Mouse (Mus musculus) heart, postnatal 14 days (tissue): Measurements from ENCODE around the gene Scnn1a. TPM values are rescaled to one million over a fixed set of nuclear protein-coding genes. Genes with fewer than 3 reads are reported as not detected.

Source experiments
- DNase-seq, 2 experiments: peaks; one replicate each; pipeline ENCODE4 v3.0.0; 2021 to 2022
- intact Hi-C: fragments of 180-260 bp; cut with DNase I; formaldehyde crosslinking; loops from one replicate; pipeline ENCODE4 v1.15.1; 2025
- total RNA-seq, 2 experiments: library from RNA; stranded (reverse); gene quantifications; 2 replicates each; pipeline ENCODE4 v1.2.3; 2021

Gene Scnn1a
- total RNA-seq, 2 experiments from 2014 or later: 1.00 to 1.1 TPM

DNA sequence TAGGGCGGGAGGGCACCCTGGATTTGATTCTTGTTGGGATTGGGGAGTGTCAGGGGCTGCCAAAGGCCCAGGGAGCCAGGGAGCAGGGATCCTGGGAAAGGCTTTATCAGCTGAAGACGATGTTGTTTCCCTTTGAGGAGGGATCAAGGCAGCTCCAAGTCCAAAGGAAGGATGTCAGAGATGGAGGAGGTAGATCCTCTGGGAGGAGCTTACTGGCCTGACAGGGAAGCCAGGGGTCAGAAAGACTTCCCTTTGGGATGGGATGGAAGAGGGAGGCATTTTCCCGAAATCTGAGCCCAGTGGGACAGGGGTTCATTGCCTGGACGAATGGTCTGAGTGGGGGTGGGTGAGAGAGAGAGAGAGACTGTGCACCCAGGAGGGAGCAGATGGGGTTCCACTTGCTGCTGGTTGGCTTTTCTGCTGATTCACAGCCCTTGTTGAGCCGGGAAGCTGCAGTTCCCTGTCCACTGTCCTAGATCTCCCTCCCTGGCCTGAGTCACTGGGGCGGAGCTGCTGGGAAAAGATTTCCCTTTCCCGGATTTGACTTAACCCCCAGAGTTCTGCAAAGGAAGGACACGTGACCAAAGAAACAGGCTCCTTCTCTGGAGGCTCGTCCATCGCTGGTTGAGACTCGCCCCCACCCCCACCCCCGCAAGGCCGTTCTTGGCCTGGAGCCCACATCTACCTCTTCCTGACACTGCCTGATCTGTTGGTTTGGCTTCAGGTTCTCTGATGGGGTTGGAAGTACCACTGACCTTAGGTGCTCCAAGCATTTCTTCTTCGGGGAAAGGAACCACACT, 34.1 kb downstream of the Scnn1a start:
- peak; percentile 73 to 75 for DNase-seq
- intact Hi-C loops: no loop called here

- intact Hi-C loops: no loop called here
- no peak for DNase-seq
Measured at GRCm38 (mm10) chr6:125355197-125355741, 34.8 kb downstream of the Scnn1a start.

DNA sequence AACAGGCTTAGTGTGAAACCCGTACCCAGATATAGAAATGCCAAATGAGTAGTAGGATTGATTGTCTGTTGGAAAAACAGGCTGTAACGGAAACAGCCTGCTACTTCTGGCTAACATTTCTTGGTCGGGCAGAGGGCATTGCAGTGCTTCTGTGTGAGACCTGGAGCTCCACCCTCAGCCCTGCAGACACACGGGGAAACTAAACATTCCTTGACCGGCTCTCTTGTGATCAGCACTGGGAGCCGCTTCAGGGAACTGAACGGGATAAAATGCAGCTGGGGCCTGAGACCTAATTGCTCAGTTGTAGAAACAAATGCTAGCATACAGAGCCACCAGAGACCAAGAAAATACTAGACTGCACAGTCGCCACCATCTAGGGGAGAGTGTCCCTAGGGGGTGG, 35.8 kb downstream of the Scnn1a start:
- no peak for DNase-seq
- intact Hi-C loops: no loop called here

- DNase-seq: no peak
- intact Hi-C loops: no loop called here
Measured at GRCm38 (mm10) chr6:125357334-125357733, 36.9 kb downstream of the Scnn1a start.

DNA sequence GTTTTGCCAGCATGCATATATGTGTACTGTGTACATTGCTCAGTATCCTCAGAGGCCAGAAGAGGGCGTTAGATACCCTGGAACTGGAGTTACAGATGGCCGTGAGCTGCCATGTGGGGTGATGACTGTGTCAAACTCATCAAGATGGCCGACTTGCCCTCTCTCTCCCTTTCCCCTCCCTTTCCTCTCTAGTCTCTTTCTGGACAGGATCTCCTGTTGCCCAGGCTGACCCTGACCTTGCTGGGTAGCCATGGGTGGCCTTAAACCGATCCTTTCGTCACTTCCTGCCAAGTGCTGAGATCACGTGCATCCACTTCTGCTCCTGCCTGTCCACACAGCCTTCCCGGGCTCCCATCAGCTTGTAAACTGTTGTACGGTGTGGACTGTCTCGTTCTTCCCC, 39.5 kb downstream of the Scnn1a start:
- intact Hi-C loops: loop anchor here (5.0 kb wide), 1 partner anchor 143 kb away; the partner anchor contains the start of gene Vamp1
- DNase-seq: no peak

DNA sequence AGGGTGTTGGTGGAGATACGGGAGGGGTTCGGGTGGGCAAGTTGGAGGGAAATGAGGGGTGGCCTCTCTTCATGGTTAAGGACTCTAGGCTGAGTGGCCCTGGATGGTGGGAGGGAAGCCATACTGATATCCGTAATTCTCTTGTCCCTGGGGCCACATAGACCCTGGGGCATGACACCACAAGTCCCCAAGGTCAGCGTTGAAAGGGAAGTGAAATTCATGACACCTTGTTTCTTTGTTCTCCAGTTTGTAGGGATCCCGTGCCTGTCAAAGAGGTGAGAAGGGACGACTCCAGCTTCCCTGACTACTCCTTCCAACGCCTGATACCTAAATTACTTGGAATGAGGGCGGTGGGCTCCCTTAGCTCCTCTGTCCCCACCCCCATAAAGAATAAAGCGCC, 40.4 kb downstream of the Scnn1a start:
- intact Hi-C loops: loop anchor here (5.0 kb wide), 1 partner anchor 144 kb away; the partner anchor contains the start of gene Vamp1
- no peak for DNase-seq

- peak; percentile 50 to 56 for DNase-seq
- intact Hi-C loops: loop anchor here (2.0 to 5.0 kb wide), 2 partner anchors 31 to 144 kb away; partner anchors contain the start of gene Vamp1
Measured at GRCm38 (mm10) chr6:125361467-125362291, 41.2 kb downstream of the Scnn1a start.

DNA sequence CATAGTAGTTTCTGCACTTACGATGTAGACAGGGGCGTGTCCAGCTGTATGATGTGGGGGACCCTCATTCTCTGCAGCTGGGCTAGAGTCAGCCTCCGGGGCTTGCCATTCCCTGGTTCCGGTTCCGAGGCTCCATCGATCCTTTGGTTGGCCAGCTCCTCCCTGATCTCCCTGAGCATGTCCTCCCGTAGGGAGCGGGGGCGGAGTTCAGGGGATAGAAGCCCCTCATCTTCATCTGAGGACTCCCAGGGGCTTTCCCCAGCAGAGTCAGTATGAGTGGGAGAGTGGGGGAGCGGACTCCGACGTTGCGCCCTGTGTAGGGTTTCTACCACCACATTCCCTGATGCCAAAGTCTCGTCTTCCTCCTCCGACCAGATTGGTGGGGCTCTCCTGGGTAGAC, 42.6 kb downstream of the Scnn1a start:
- intact Hi-C loops: loop anchor here (2.0 to 5.0 kb wide), 2 partner anchors 32 to 146 kb away; partner anchors contain the start of gene Vamp1
- no peak for DNase-seq

DNA sequence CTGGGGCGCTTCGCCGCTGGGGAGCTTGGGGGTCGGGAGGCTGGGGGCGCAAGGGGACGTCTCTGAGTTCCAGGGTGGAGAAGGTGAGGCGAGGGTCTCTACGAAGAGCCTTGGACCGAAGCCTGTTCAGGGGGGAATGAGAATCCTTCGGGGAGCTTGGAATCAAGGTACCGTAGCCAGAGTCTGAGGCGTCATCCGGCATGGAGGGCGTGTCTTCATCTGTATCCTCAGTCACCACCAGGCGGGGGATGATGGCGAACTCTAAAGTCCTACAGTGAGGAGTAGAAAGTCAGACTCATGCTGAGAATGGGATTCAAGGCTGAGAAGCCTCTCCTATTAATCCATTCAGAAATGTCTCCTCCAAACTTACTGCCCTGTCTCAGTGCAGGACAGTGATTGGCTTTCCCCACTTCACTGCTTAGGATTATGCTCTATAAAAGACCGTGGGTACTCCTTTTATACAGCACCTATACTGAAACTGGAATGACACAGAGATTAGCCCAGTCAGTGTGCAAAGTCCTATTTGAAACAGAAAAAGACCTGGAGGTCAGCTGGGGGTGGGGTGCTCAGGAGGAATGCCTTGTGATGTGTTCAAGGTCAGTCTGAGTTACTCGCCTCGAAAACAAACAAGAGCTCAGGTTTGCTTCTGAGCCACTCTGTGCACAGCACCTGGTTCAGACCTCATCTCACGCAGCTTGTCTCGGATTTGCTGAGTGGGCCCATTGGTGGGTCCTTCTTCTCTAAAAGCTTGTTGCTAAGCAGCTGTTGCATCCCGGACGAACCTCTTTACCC, 43.2 kb downstream of the Scnn1a start:
- DNase-seq: no peak
- intact Hi-C loops: loop anchor here (2.0 to 5.0 kb wide), 2 partner anchors 33 to 146 kb away; partner anchors contain the start of gene Vamp1

- intact Hi-C loops: loop anchor here (5.0 kb wide), 1 partner anchor 147 kb away; the partner anchor contains the start of gene Vamp1
- no peak for DNase-seq
Measured at GRCm38 (mm10) chr6:125364448-125364847, 44.0 kb downstream of the Scnn1a start.

DNA sequence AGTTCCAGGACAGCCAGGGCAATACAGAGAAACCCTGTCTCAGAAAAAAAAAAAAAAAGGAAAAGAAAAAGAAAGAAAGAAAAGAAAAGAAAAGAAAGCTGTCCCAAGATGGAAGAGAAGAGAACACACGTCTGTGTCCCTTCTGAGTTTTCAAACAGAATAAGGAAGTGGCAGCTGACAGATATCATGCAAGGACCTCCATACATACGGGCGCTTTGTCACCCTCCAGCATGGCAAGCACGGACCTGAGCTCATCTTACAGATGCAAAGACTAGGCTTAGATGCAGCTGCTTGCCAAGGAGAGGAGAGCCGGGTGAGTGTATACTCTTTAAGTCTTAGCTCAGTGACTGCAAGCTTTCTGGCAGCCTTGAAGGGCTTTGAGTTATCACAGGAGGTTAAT, 45.1 kb downstream of the Scnn1a start:
- intact Hi-C loops: no loop called here
- no peak for DNase-seq

DNA sequence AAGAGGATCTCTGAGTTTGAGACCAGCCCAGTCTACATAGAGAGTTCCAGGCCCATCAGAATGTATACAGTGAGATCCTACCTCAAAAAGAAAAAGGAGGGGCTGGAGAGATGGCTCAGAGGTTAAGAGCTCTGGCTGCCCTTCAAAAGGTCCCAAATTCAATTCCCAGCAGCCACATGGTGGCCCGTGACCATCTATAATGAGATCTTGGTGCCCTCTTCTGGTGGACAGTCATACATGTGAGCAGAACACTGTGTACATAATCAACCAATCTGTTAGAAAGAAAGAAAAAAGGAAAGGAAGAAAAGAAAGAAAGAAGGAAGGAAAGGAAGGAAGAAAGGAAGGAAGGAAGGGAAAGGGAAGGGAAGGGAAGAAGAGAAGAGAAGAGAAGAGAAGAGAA, 45.7 kb downstream of the Scnn1a start:
- DNase-seq: no peak
- intact Hi-C loops: no loop called here

- intact Hi-C loops: loop anchor here (1.0 kb wide), 1 partner anchor 93 kb away; no protein-coding TSS in a partner anchor
- no peak for DNase-seq
Measured at GRCm38 (mm10) chr6:125367758-125368371, 47.4 kb downstream of the Scnn1a start.

DNA sequence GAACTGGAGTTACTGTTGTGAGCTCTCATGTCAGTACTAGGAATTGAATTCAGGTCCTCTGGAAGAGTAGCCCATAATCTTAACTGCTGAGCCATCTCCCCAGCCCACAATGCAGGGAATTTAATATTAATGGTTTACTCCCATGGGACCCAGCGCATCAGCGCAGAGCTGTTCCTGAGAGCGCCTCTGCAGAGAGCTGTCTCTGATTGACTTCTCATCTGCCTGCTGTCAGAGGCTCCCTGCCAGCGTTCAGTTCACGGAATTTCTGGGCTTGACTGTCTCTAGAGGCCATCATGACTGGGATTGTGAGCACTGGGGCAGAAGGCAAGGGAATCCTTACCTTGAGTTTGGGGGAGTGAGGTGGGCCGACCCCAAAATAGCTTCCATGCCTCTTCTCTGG, 56.6 kb downstream of the Scnn1a start:
- intact Hi-C loops: no loop called here
- no peak for DNase-seq

- DNase-seq: peak; percentile 54 to 73
- intact Hi-C loops: no loop called here
Measured at GRCm38 (mm10) chr6:125377582-125378451, 57.4 kb downstream of the Scnn1a start.

- no peak for DNase-seq
- intact Hi-C loops: no loop called here
Measured at GRCm38 (mm10) chr6:125378621-125379020, 58.2 kb downstream of the Scnn1a start.

DNA sequence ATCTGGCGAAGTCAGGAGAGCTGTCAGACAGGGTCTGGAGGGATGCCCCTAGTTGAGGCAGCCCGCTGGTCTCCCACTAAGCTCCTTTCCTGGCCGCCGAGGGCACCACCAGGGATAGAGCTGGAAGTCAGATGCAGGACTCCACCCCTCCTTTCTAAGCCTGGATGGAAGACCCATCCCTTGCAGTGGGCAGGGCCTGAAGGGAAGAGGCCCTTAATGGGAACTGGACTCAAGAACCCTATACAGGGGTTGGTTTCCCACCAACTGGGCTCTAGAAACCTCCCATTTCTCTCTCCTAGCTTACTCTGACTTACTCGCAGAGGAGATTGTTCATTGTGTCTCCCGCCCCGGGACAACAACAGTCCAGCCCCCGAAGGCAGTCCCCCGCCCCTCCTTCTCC, 59.3 kb downstream of the Scnn1a start:
- DNase-seq: no peak
- intact Hi-C loops: no loop called here
